19 mouse cellular contexts compared by ENCODE assay signal in genomic region chr14:17733077-17733778, GRCm38 (mm10).
DNase-seq lines count a peak whose midpoint lies in the region; ATAC-seq and TF ChIP-seq lines count a peak whose summit lies in the region.
"Had no signal": no experiment of that assay in that cellular context is flagged by ENCODE, and none has a peak within 500 bp of the region (broad histone marks: within the 10 kb centered on the region; RNA-seq: fewer than 3 reads in every experiment).

No protein-coding gene starts in this region.

- H3K36me3 ChIP-seq in intestine, embryonic 16.5 days (ENCODE audit: control insufficient read depth, insufficient read depth, low read length) = no peaks in the 10 kb centered on the region
- no peaks in the 10 kb centered on the region for H3K36me3 ChIP-seq in midbrain, embryonic 14.5 days (ENCODE audit: control insufficient read depth, insufficient read depth, low read length)
- H3K36me3 ChIP-seq in stomach, postnatal 0 days (ENCODE audit: control insufficient read depth, insufficient read depth, low read length) = no peaks in the 10 kb centered on the region
- H3K36me3 ChIP-seq: embryonic facial prominence, embryonic 12.5 days; forebrain, embryonic 15.5 days; heart, embryonic 15.5 days; hindbrain, embryonic 10.5 days; hindbrain, embryonic 15.5 days had no signal

- TF ChIP-seq EP300 in stomach, postnatal 0 days (optimal IDR thresholded peaks at IDR 0.05) = peak; percentile 34

- no peak overlapping the region for H3K4me3 ChIP-seq in intestine, embryonic 16.5 days (ENCODE audit: low read length)
- no peak overlapping the region for H3K4me3 ChIP-seq in midbrain, embryonic 14.5 days (replicated peaks; ENCODE audit: low read depth, low read length)
- no peak overlapping the region for H3K4me3 ChIP-seq in stomach, postnatal 0 days (ENCODE audit: low read depth, low read length)
- H3K4me3 ChIP-seq: embryonic facial prominence, embryonic 12.5 days; forebrain, embryonic 15.5 days; heart, adult 2 months; heart, embryonic 15.5 days; hindbrain, embryonic 10.5 days; hindbrain, embryonic 15.5 days had no signal

- TF ChIP-seq CTCF in stomach, postnatal 0 days (IDR thresholded peaks at IDR 0.05; ENCODE audit: low read depth) = no peak

- H3K27ac ChIP-seq in intestine, embryonic 16.5 days (ENCODE audit: low read length) = no peak overlapping the region
- no peak overlapping the region for H3K27ac ChIP-seq in midbrain, embryonic 14.5 days (replicated peaks; ENCODE audit: low read depth, low read length)
- H3K27ac ChIP-seq in stomach, postnatal 0 days (replicated peaks) = no peak overlapping the region
- H3K27ac ChIP-seq: embryonic facial prominence, embryonic 12.5 days; forebrain, embryonic 15.5 days; heart, adult 2 months; heart, embryonic 15.5 days; hindbrain, embryonic 10.5 days; hindbrain, embryonic 15.5 days had no signal

- H3K4me2 ChIP-seq in intestine, embryonic 16.5 days (ENCODE audit: low read depth, low read length) = no peak overlapping the region
- H3K4me2 ChIP-seq in midbrain, embryonic 14.5 days (ENCODE audit: low read length) = no peak overlapping the region
- H3K4me2 ChIP-seq in stomach, postnatal 0 days (replicated peaks; ENCODE audit: low read depth) = no peak overlapping the region
- H3K4me2 ChIP-seq: embryonic facial prominence, embryonic 12.5 days; forebrain, embryonic 15.5 days; heart, embryonic 11.5 days; heart, embryonic 15.5 days; hindbrain, embryonic 15.5 days had no signal

- ATAC-seq in intestine, embryonic 16.5 days = peak; percentile 83
- ATAC-seq in midbrain, embryonic 14.5 days (ENCODE audit: low FRiP score, low TSS enrichment) = peak; percentile 67; the same call in 1 of the 2 replicates
- ATAC-seq in stomach, postnatal 0 days (ENCODE audit: low FRiP score, low TSS enrichment) = no peak
- ATAC-seq: forebrain, embryonic 15.5 days had no signal

- DNase-seq in lung, postnatal 36 days = peak; percentile 31
- DNase-seq in lung, postnatal 25 days (ENCODE audit: low spot score) = no peak
- DNase-seq in midbrain, embryonic 14.5 days = no peak
- no peak for DNase-seq in stomach, postnatal 0 days (ENCODE audit: low spot score)
- no peak for DNase-seq in heart, postnatal 4 days
- DNase-seq in gastrocnemius, postnatal 4 days (ENCODE audit: low spot score in 2 of 2) = no peak
- DNase-seq: adrenal gland, adult 8-10 months; adrenal gland, postnatal 36 days; cerebellum, adult 8-10 months; embryo, embryonic 11 days; heart, adult 2 months; heart, postnatal 14 days had no signal

- no peaks in the 10 kb centered on the region for H3K9me3 ChIP-seq in intestine, embryonic 16.5 days (ENCODE audit: control insufficient read depth, low read length)
- no peaks in the 10 kb centered on the region for H3K9me3 ChIP-seq in midbrain, embryonic 14.5 days (ENCODE audit: control insufficient read depth, low read length)
- H3K9me3 ChIP-seq in stomach, postnatal 0 days (ENCODE audit: control insufficient read depth, low read length) = no peaks in the 10 kb centered on the region
- H3K9me3 ChIP-seq: embryonic facial prominence, embryonic 12.5 days; forebrain, embryonic 15.5 days; heart, embryonic 15.5 days; hindbrain, embryonic 10.5 days; hindbrain, embryonic 15.5 days had no signal

- H3K4me1 ChIP-seq in intestine, embryonic 16.5 days (ENCODE audit: control insufficient read depth, insufficient read depth, low read length) = no peaks in the 10 kb centered on the region
- H3K4me1 ChIP-seq in midbrain, embryonic 14.5 days (ENCODE audit: control insufficient read depth, insufficient read depth, low read length) = peaks cover 2% of the 10 kb centered on the region; the same call in 1 of the 2 replicates
- H3K4me1 ChIP-seq in stomach, postnatal 0 days (replicated peaks; ENCODE audit: control insufficient read depth, insufficient read depth) = no peaks in the 10 kb centered on the region
- H3K4me1 ChIP-seq: heart, embryonic 15.5 days; hindbrain, embryonic 15.5 days had no signal

- no peaks in the 10 kb centered on the region for H3K27me3 ChIP-seq in intestine, embryonic 16.5 days (replicated peaks; ENCODE audit: control insufficient read depth, insufficient read depth, low read length)
- no peaks in the 10 kb centered on the region for H3K27me3 ChIP-seq in midbrain, embryonic 14.5 days (ENCODE audit: control insufficient read depth, insufficient read depth, low read length)
- H3K27me3 ChIP-seq in stomach, postnatal 0 days (ENCODE audit: control insufficient read depth, insufficient read depth, low read length) = no peaks in the 10 kb centered on the region
- H3K27me3 ChIP-seq: embryonic facial prominence, embryonic 12.5 days; forebrain, embryonic 15.5 days; heart, embryonic 15.5 days; hindbrain, embryonic 15.5 days had no signal

- H3K9ac ChIP-seq in intestine, embryonic 16.5 days (ENCODE audit: low read depth, low read length) = no peak overlapping the region
- H3K9ac ChIP-seq in midbrain, embryonic 14.5 days (replicated peaks; ENCODE audit: low read length) = no peak overlapping the region
- no peak overlapping the region for H3K9ac ChIP-seq in stomach, postnatal 0 days (ENCODE audit: low read length)
- H3K9ac ChIP-seq: embryonic facial prominence, embryonic 12.5 days; forebrain, embryonic 15.5 days; heart, embryonic 15.5 days; hindbrain, embryonic 15.5 days had no signal

- 74% methylated on average over 2 of the region's 2 CpGs for WGBS in intestine, embryonic 16.5 days
- 72% methylated on average over 2 of the region's 2 CpGs for WGBS in midbrain, embryonic 14.5 days
- WGBS in stomach, postnatal 0 days = 57% methylated on average over 2 of the region's 2 CpGs
